15 mouse cellular contexts compared by ENCODE assay signal in genomic region chr2:11367319-11367718, GRCm38 (mm10).
"Had no signal": no experiment of that assay in that cellular context is flagged by ENCODE, and none has a peak within 500 bp of the region (broad histone marks: within the 10 kb centered on the region; RNA-seq: fewer than 3 reads in every experiment).

No protein-coding gene starts in this region.

- H3K4me3 ChIP-seq: kidney, embryonic 15.5 days; limb, embryonic 13.5 days; liver, embryonic 15.5 days; midbrain, embryonic 15.5 days; neural tube, embryonic 12.5 days had no signal

- H3K4me1 ChIP-seq: limb, embryonic 13.5 days; liver, embryonic 15.5 days; midbrain, embryonic 15.5 days; neural tube, embryonic 12.5 days had no signal

- H3K36me3 ChIP-seq: kidney, embryonic 15.5 days; limb, embryonic 13.5 days; liver, embryonic 15.5 days; midbrain, embryonic 15.5 days; neural tube, embryonic 12.5 days had no signal

- H3K27me3 ChIP-seq: kidney, embryonic 15.5 days; limb, embryonic 13.5 days; liver, embryonic 15.5 days; midbrain, embryonic 15.5 days; neural tube, embryonic 12.5 days had no signal

- ATAC-seq: intestine, embryonic 16.5 days; lung, postnatal 0 days; midbrain, embryonic 15.5 days had no signal

- DNase-seq: left cerebral cortex, postnatal 4 days; lung, adult 2 months; lung, postnatal 36 days; retina, postnatal 1 day; right cerebral cortex, postnatal 4 days; spleen, adult 18-20 months; thymus, adult 18-20 months; thymus, postnatal 25 days had no signal

- H3K27ac ChIP-seq: kidney, embryonic 15.5 days; limb, embryonic 13.5 days; liver, embryonic 15.5 days; midbrain, embryonic 15.5 days; neural tube, embryonic 12.5 days had no signal
